Mouse (Mus musculus): ENCODE measurements at regions not wholly inside any gene's neighbourhood (a gene's known extent, or its start where the extent isn't known, plus 50 kb on each side); places are given as distances from the start of the nearest gene placed in this dataset.

- no peak for TF ChIP-seq CTCF (conservative IDR thresholded peaks at IDR 0.05; ENCODE audit: low read length)
- no peak for TF ChIP-seq NANOG (IDR thresholded peaks at IDR 0.05; ENCODE audit: borderline replicate concordance, low read length)
- TF ChIP-seq POU5F1 (IDR thresholded peaks at IDR 0.05; ENCODE audit: borderline replicate concordance, low read length) = no peak
Observed at GRCm38 (mm10) chr4:34275372-34275771, 225.4 kb upstream of the Spaca1 start.
